Mouse (Mus musculus): ENCODE data around the gene Rab10.

- no peak for TF ChIP-seq CTCF (IDR thresholded peaks at IDR 0.05; ENCODE audit: low read depth, low read length)
- no peak for TF ChIP-seq EP300 (IDR thresholded peaks at IDR 0.05; ENCODE audit: insufficient read depth, low read depth, low read length)
These were observed 13.5 kb upstream of the Rab10 start for GRCm38 (mm10) chr12:3323241-3323640.
